Mouse (Mus musculus): ENCODE data around the gene Sars2.
A peak's percentile ranks its signal among the peaks of the same experiment; 100 is the strongest.

The Sars2 gene

DNA sequence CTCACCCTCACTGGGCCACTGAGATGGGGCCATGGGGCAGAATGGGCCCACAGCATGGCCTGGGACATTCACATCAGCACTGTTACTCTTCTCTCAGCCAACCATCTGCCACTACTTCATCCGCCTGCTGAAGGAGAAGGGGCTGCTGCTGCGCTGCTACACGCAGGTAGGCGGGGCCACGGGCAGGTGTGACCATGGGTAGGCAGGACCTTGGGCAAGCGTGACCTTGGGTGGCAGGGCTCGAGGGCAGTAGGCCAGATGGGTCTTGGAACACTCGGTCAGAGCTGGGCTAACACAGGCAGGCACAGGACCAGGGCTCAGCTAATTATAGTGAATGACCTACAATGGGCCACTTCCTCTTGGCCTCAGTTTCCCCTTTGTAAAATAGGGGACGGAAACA lies 37.0 kb downstream of the Sars2 start:
- no peak for DNase-seq (ENCODE audit: low read depth)

DNA sequence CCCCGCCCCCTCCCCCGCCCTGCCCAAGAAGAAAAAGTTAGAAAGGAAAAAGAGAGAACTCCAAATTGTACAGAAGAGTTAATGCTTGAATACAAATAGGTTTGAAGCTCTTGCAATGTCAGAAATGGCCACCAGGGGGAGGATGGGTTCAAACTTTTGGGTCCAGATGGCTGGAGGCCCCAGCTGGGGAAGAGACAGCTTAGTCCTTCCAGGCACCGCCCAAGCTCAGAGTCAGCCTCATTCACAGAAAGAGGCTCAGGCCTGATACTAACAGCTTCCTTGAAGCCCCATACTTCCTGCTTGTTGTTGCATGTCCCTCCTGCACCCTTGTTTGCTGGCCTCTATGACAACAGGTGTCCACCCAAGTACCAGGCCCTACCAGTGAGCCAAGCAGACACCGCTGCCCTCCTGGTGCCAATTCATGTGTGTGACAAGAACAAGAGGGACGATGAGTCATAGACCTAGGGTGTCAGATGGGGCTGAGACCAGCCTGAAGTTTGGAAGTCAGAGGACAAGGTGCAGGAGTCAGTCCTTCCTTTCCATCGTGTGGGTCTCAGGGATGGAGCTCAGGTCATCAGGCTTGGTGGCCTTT lies 38.4 kb downstream of the Sars2 start:
- peak; percentile 98 for DNase-seq (ENCODE audit: low read depth)

DNA sequence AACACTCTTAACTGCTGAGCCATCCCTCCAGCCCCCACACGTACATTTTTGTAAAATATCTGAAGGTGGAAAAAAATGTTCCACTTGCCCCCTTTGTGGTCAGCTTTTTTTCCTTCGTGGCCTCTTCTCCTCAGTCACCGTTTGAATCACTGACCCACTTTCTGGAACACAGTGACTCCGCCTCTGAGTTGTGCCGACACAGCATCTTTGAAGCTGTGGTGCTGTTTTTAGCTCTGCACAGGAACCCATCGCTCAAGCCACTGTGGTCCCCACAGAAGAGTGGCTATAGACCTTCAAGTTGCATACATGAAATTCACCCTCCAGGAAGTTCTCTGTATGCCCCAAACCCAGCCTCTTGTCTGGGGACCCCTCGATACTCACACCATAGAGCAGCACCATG lies 39.1 kb downstream of the Sars2 start:
- no peak for DNase-seq (ENCODE audit: low read depth)

DNA sequence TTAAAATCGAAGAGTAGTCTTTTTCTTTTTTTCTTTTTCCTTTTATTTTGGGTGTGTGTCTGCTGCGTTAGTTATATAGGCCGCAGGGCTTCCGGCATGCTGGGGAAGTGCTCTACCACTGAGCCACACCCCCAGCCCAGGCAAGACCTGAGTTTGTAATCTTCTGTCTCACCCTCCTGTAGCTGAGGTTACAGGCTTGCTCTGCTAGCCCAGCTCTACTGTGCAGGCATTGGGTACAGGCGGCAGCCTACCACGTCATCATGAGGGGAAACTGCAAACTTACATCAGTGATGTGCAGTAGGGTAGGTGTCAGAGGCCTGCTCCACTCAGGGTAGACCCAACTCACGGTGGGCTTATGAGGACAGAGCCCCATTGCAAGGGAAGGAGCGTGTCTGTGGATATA lies 39.5 kb downstream of the Sars2 start:
- DNase-seq (ENCODE audit: low read depth), result no peak

DNA sequence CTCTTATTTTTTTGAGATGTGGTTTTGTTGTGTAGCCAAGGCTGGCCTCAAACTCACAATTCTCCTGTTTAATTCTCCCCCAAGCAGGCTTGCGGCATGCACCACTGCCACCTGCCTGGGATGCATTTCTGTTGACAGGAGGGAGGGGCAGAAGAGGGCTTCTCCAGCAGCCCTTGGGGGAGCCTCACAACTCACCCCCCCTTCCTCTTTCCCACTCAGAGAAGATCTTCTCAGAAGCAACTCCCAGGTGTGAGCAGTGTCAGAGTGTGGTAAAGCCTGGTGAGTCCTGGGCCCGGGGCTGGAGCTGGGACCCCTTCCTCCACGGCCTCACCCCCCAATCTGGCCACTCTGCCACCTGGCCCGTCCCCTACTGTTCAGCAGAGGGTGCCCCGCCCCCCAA lies 43.4 kb downstream of the Sars2 start:
- DNase-seq (ENCODE audit: low read depth), result no peak

DNA sequence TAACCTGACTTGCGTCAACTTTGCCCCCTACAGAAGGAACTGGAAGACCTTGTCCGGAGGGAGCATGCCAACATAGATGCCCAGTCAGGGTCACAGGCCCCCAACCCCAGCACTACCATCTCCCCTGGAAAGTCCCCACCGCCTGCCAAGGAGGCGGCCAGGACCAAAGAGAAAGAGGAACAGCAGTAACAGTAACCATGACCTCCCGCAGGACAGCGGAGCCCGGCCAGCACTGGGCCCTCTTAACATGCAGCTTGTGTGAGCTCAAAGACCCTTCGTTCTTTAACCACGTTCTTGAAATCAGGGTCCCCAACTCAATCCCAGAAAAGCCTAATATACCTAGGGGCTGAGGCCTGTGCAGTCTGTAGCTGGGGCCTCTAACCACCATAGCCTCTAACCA lies 46.1 kb downstream of the Sars2 start:
- no peak for DNase-seq (ENCODE audit: low read depth)

DNA sequence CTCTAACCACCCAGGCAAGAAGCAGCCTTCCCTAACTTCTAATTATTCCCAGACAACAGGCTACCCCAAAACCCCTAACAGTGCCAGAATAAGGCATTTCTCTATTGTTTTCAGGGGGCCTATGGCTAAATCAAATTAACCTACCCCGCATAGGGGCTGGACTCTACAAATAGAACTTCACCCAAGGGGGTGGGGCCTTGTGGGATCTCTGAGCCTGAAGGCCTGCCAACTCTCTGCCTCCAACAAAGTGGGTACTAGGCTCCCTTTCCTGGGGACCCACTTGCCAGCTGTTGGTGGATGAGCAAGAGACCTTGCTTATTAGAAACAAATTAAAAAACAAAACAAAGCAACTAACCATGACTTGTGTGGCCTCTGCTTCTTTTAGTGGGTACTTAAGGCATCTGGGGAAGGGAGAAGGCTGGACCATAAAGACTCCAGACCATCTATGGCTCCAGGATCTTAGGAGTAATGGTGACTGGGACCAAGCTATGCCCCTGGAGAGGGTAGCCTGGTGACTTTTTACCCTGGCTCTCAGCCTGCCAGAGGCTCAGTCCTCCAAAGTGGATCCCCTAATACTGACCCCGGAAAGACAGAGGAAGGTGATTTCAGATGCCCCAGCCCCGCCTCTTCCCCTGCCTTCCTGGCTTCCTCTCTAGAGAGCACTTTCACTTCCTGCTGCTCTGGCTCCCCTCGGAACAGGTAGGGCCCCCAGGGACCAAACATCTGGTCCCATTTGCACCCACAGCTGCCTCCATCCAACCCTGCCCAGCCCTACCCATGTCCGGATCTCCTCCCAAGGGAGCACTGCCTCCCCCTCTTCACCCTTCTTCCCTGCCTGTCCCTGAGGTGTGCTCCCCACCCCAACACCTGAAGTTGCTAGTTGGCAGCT lies 46.8 kb downstream of the Sars2 start, which contains the start of gene Rinl:
Gene Rinl (plus strand): TSS at position 663 of the 889 bp plus-strand sequence.
- no peak for DNase-seq (ENCODE audit: low read depth)

DNA sequence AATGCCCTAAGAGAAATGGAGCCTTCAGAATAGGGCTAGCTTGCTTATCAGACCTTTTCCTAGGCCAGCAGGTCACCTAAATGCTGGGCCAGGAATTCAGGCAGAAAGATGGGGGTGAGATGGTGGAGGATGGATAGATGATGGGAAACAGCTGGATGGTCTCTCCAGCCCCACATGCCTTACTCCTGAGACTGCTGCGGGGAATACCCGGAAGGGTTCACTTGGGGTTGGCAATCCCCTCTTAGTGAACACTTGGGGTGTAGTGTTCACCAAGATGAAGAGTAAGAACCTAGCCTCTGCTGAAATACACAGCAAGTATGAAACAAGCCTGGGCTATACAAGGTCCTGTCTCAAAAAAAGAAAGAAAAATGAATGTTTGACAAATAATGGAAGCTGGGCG lies 47.4 kb downstream of the Sars2 start:
- DNase-seq (ENCODE audit: low read depth), result peak; percentile 57

DNA sequence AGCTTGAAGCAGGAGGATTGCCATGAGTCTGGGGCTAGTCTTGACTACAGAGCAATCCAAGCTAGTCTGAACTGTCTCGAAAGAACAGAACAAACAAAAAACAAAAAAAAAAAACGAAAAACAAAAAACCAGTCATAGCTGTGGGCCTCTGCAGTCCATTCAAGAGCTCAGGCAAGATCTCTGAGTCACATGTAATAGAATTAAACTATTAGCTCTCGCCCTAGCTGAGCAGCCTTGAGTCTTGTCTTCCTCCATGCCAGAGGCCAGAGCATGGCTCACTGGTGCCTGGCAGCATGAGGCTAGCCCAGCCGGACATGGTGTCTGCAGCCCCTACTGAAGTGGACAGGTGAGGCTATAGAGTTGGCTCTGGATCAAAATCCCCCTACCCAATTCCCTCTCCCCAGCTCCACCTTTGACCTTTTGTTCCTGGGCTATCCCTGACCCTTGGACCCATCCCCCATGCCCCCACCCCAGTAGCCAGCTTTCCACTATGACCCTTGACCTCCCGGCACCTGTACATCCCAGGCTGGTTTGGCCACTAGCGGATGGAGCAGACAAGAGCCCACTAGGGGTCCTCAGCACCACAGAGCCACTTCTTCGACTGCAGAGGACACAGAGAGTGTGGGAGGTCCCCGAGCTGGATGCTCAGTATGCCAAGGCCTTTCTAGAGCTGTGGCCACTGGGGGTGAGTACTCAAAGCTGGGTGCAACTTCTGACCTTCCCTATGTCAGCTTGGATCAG lies 48.4 kb downstream of the Sars2 start:
- DNase-seq (ENCODE audit: low read depth), result peak; percentile 69

DNA sequence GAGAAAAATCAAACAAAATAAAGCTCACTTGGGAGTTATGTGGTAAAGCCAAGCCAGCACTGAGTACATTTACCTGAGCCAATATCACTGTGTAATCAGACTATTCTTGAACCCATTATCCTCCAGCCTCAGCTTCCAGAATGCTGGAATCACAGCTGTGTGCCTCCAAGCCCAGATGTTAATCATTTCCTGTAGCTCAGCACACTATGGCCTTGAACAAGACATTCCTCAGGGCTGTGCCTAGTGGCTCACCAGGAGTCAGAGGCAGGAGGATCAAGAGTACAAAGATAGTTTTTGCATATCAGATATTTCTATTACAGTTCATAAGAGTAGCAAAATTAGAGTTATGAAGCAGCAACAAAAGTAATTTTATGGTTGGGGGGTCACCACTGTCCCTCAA lies 49.9 kb downstream of the Sars2 start:
- DNase-seq (ENCODE audit: low read depth), result no peak

DNA sequence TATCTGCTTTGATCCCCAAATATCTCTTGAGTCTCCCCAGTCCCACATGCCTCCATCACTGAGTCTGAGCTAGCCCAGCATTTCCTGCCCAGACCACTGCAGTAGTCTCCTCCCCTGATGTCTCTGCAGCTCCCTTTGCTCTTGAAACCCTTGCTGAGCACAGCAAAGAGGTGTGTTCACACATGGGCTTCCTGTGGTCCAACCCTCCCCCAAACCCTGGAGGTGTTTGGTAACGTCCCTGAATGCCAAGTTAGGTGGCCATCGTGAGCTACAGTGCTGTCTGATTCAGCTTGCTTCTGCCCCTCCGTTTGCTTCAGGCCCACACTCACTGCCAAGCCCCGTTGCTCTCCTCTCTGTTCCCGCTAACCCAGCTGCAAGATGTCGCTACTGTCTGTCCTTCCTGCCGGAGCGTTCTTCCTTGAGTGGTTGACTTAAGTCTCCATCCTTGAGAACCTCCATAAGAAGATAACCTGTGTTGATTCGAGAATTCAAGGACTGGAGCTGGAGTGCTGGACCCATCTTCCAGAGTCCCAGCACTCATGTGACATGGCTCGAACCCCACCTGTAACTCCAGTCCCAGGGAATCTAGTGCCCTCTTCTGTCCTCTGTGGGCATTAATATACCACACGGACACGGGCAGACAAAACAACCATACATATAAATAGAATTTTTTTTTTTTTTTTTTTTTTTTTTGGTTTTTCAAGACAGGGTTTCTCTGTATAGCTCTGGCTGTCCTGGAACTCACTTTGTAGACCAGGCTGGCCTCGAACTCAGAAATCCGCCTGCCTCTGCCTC lies 50.8 kb downstream of the Sars2 start:
- DNase-seq (ENCODE audit: low read depth), result no peak

DNA sequence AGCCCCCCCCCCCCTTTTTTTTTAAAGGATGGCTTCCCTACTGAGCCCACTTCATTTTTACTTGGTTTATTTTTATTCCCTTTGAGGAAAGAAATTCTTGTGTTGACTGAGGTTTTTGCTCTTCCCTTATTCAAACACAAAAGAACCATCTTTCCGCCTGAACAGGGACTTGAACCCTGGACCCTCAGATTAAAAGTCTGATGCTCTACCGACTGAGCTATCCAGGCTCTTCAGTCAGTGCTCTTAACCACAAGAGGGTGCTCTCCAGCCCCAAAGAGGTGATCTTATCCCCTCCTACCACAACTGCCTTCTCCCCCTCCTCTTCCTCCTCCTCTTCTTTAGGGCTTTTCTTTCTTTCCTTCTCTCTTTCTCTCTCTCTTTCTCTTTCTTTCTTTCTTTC lies 52.0 kb downstream of the Sars2 start:
- peak; percentile 50 for DNase-seq (ENCODE audit: low read depth)

DNA sequence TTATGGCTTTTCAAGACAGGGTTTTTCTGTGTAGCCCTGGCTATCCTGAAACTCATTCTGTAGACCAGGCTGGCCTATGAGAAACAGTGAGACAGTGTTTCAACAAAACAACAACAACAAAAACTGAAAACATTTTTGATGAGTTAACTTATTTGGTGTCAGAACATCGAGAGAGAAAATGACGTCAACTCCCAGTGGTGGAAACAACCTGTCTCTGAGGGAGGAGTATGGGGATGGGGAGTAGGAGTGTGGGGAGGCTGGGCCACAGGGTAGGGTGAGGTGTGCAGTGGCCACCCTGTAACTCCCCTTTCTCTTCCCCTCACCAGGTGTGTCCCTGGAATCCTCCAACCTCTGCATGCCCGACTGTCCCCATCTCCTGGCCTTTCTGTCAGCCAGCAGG lies 52.7 kb downstream of the Sars2 start:
- no peak for DNase-seq (ENCODE audit: low read depth)

DNA sequence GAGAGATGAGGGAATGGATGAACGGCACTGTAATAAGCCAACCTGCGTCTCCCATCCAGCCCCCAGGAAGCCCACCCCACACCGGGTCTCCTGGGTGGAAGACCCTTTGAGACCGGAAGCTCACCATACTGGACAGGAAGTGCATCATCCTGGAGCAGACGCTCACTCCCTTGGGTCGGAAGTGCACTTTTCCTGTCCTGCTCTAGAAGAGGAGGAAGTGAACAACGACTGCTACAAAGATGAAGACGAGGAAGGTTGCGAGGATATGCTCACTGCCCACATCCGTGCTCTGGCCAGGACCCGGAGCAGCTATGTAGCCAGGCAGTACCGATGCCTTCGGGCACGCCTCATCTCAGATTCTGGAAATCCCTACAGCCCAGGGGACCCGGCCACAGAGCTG lies 54.0 kb downstream of the Sars2 start:
- DNase-seq (ENCODE audit: low read depth), result no peak

DNA sequence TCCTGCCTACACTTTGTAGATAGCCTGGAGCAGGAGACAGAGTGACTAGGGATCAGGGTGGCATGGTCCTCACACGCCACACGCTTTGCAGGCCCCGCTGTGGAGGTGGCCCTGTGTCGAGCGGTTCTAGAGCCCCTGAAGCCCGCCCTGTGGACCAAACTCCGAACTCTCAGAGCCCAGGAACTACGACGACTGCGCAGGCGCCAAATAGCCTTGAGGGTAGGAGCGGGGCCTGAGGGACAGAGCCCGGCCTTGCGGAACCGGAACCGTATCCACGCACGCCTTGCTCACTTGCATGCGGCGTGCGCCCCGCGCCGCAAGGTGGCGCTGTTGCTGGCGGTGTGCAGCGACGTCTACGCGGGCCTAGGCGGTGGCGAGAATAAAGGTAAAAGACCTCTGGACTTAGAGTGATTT lies 54.8 kb downstream of the Sars2 start:
- peak; percentile 45 for DNase-seq (ENCODE audit: low read depth)

DNA sequence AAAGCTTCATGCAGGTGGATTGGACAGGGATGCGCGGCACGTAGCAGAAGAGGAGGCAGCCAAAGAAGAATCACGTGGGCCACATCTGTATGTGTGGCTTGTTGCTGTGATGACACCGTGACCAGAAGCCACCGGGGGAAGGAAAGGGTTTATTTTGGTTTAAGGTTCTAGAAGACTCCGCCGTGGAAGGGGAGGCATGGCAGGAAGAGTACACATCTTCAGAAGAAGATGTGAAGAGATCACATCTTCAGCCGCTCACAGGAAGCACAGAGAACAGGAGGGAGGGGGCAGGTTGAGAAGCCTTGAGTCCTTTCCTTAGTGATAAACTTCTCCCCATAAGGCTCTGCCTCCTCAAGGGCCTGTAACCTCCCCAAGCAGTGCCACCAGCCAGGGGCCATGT lies 58.2 kb downstream of the Sars2 start:
- no peak for DNase-seq (ENCODE audit: low read depth)

DNA sequence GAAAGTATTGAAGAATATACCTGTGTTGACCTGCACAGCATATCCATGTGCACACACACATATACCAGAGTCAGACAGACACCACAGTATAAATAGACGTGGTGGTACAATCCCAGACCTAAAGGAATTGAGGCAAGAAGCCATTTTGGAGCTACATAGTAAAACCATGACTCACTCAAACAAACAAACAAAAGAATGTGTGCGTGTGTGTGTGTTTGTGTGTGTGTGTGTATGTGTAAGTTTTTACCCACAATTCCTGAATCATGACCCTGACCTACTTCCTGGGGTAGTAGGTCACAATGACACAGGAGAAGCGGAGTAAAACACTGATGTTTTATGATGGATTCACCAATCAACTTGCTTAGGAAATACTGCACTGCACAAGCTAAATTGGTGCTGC lies 59.7 kb downstream of the Sars2 start:
- DNase-seq (ENCODE audit: low read depth), result peak; percentile 77

DNA sequence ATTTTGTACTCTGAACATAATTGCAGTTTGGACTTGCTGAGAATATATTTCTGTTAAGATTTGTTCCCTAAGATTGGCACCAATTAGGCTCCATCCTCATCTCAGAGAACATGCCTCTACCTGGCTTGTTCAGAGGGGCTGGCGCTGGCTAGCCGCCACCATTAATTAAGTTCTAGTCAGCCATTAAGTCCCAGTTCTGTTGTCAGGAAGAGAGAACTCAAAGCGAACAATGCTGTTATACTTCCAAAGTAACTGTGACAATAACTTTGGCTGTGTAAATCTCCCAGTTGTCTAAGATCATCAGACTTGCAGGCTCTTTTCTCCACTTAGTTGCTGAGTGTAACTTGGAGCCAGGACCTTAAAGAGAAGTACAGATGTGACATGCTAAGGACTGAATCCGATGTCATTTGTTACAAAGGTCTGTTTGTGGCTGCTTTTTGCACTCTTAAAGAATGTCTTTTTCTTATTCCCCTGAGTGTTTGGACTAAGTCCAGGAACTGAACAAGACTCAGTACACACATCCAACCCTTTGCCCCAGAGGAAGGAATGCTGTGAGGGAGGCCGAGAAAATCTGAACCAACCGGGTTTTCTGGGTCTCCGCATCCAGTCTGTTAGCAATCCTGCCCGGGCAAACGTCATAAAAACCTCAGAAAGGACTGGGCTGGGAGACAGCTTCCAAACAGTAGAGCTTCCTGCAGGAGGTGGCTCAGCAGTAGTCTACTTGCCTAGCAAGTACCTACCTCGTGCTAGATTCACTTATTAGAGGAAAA lies 60.3 kb downstream of the Sars2 start:
- DNase-seq (ENCODE audit: low read depth), result peak; percentile 94

DNA sequence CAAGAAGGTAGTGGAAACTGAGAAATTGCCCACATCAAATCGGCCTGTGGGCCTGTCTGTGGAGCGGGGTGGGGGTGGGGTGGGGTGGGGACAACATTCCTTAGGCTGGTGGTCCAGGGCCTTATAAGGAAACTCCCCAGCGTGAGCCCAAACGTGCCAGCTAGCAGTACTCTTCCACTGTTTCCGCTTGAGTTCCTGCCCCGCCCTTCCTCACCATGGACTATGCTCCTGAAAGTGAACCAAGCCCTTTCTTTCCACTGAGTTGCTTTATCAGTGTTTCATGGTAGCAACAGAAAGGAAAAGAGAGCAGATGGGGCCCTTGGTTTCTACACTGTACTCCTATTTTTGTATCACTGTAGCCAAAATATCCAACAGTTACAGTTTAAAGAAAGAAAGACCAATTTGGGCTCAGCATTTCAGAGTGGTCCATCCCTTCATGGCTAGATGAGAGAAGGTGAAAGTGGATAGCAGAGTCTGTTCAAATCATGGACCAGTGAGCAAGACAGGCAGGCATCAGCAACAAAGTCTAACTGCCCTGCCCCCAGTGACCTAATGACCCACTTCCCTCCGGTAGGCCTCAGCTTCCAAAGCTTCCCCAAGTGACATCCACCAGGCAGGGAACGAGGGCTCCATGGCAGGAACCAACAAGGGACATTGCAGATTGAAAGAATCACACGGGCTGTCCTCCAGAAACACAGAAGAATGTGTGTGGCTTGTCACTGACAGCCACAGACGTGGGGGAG lies 61.2 kb downstream of the Sars2 start:
- no peak for DNase-seq (ENCODE audit: low read depth)
